Mouse (Mus musculus): ENCODE results near the gene Lclat1.

Gene Lclat1

GRCm38 (mm10) chr17:73200380-73200779 is 92.6 kb downstream of the Lclat1 start:
- DNase-seq (ENCODE audit: low read depth), result no peak

- DNase-seq (ENCODE audit: low read depth), result no peak
Observed at GRCm38 (mm10) chr17:73203642-73204332, 96.0 kb downstream of the Lclat1 start.

- no peak for DNase-seq (ENCODE audit: low read depth)
Observed at GRCm38 (mm10) chr17:73210960-73211531, 103.3 kb downstream of the Lclat1 start.

GRCm38 (mm10) chr17:73212754-73213153 is 105.0 kb downstream of the Lclat1 start:
- DNase-seq (ENCODE audit: low read depth), result no peak

- DNase-seq (ENCODE audit: low read depth), result no peak
Observed at GRCm38 (mm10) chr17:73213187-73213586, 105.4 kb downstream of the Lclat1 start.

GRCm38 (mm10) chr17:73213677-73214076 is 105.9 kb downstream of the Lclat1 start:
- no peak for DNase-seq (ENCODE audit: low read depth)

- DNase-seq (ENCODE audit: low read depth), result no peak
Observed at GRCm38 (mm10) chr17:73217274-73217673, 109.5 kb downstream of the Lclat1 start.

GRCm38 (mm10) chr17:73220746-73221145 is 113.0 kb downstream of the Lclat1 start:
- no peak for DNase-seq (ENCODE audit: low read depth)

GRCm38 (mm10) chr17:73222077-73222476 is 114.3 kb downstream of the Lclat1 start:
- no peak for DNase-seq (ENCODE audit: low read depth)

- DNase-seq (ENCODE audit: low read depth), result no peak
Observed at GRCm38 (mm10) chr17:73225442-73225841, 117.7 kb downstream of the Lclat1 start.

- DNase-seq (ENCODE audit: low read depth), result no peak
Observed at GRCm38 (mm10) chr17:73225996-73226395, 118.2 kb downstream of the Lclat1 start.

GRCm38 (mm10) chr17:73226595-73226994 is 118.8 kb downstream of the Lclat1 start:
- DNase-seq (ENCODE audit: low read depth), result no peak

- DNase-seq (ENCODE audit: low read depth), result no peak
Observed at GRCm38 (mm10) chr17:73227361-73227760, 119.6 kb downstream of the Lclat1 start.

GRCm38 (mm10) chr17:73229445-73230155 is 121.8 kb downstream of the Lclat1 start:
- no peak for DNase-seq (ENCODE audit: low read depth)

GRCm38 (mm10) chr17:73230340-73230989 is 122.7 kb downstream of the Lclat1 start:
- no peak for DNase-seq (ENCODE audit: low read depth)

GRCm38 (mm10) chr17:73231337-73231736 is 123.6 kb downstream of the Lclat1 start:
- no peak for DNase-seq (ENCODE audit: low read depth)

GRCm38 (mm10) chr17:73232593-73232992 is 124.8 kb downstream of the Lclat1 start:
- DNase-seq (ENCODE audit: low read depth), result no peak

- DNase-seq (ENCODE audit: low read depth), result no peak
Observed at GRCm38 (mm10) chr17:73233975-73234374, 126.2 kb downstream of the Lclat1 start.

- no peak for DNase-seq (ENCODE audit: low read depth)
Observed at GRCm38 (mm10) chr17:73237178-73237853, 129.5 kb downstream of the Lclat1 start.

- no peak for DNase-seq (ENCODE audit: low read depth)
Observed at GRCm38 (mm10) chr17:73238501-73238900, 130.7 kb downstream of the Lclat1 start.

GRCm38 (mm10) chr17:73241085-73241848 is 133.5 kb downstream of the Lclat1 start:
- DNase-seq (ENCODE audit: low read depth), result no peak

Data from c-Kit-positive CD71-positive TER-119-negative erythroid progenitor cells, embryonic 14.5 days (primary cell).